Mouse (Mus musculus): ENCODE measurements around the gene Lgals12.

DNA sequence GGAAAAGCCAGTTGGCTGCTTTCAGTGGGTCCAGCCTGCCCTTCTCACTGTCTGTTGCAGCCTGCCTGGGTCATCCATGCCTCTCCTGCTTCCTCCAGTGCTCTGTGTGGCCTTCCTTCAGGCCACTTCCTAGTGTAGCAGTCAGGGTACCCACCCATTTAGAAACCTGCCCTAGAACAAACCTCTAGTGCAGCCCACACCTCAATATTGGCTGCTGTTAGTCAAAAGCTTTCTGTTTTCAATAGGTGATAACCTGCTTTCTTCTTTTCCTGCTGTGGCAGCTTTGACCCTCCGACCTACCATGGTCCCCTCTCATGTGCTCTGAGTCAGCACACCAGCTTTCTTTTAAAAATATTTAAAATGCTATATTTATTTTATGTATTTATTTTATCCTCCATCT lies 42.5 kb downstream of the Lgals12 start:
- TF ChIP-seq POLR2A (IDR thresholded peaks at IDR 0.05; ENCODE audit: low read depth, low read length) = no peak
- TF ChIP-seq CTCF (IDR thresholded peaks at IDR 0.05; ENCODE audit: extremely low read depth, insufficient read depth, insufficient read length, insufficient replicate concordance) = no peak
